Mouse (Mus musculus) MEL (cell line): ENCODE data around the gene Slc7a8. TPM values are rescaled to one million over a fixed set of nuclear protein-coding genes. Genes with fewer than 3 reads are reported as not detected.

Experiments used
- DNase-seq: peaks from one replicate; pipeline ENCODE4 v3.0.0; 2011; ENCODE audit warnings: low read depth, low spot score
- H3K27ac ChIP-seq: 2 replicates; pipeline ENCODE4 v1.5.1; 2012; ENCODE audit warnings: low read depth, mild to moderate bottlenecking, control low read depth, low read length, moderate library complexity; ENCODE audit not compliant: control insufficient read depth
- H3K27me3 ChIP-seq, 2 experiments: fragments of 150-350 bp in 1 of 2; sonication (generic) in 1 of 2; 2 replicates each; pipeline ENCODE4 v1.6.1; 2012; ENCODE audit warnings: low read length in 2 of 2, mild to moderate bottlenecking in 2 of 2, improper control_type of control experiment in 1 of 2, moderate library complexity in 1 of 2; ENCODE audit not compliant: insufficient read depth in 2 of 2, control insufficient read depth in 1 of 2
- H3K36me3 ChIP-seq, 2 experiments: 2 replicates each; pipeline ENCODE4 v1.6.1; 2012 to 2014; ENCODE audit warnings: low read length in 2 of 2, improper control_type of control experiment in 1 of 2, inconsistent platforms in 1 of 2, mild to moderate bottlenecking in 1 of 2; ENCODE audit not compliant: insufficient read depth in 2 of 2, control insufficient read depth in 1 of 2
- H3K4me1 ChIP-seq, 2 experiments: fragments of 150-350 bp in 1 of 2; sonication (generic) in 1 of 2; 2 replicates each; pipeline ENCODE4 v1.6.1; 2012; ENCODE audit warnings: low read length in 2 of 2, improper control_type of control experiment in 1 of 2, mild to moderate bottlenecking in 1 of 2; ENCODE audit not compliant: insufficient read depth in 2 of 2, control insufficient read depth in 1 of 2
- H3K4me3 ChIP-seq, 2 experiments: fragments of 150-350 bp in 1 of 2; sonication (generic) in 1 of 2; 2 replicates each; pipeline ENCODE4 v1.5.1; 2012; ENCODE audit warnings: low read depth in 2 of 2, low read length in 2 of 2, mild to moderate bottlenecking in 2 of 2, moderate library complexity in 2 of 2, control low read depth in 1 of 2, improper control_type of control experiment in 1 of 2; ENCODE audit not compliant: control insufficient read depth in 1 of 2, insufficient read depth in 1 of 2
- H3K79me2 ChIP-seq: 2 replicates; pipeline ENCODE4 v1.6.1; 2012; ENCODE audit warnings: mild to moderate bottlenecking, low read length, moderate library complexity; ENCODE audit not compliant: control insufficient read depth, poor library complexity, insufficient read depth
- H3K9ac ChIP-seq: 2 replicates; pipeline ENCODE4 v1.6.1; 2012; ENCODE audit warnings: low read depth, mild to moderate bottlenecking, control low read depth, low read length, moderate library complexity; ENCODE audit not compliant: control insufficient read depth, poor library complexity, severe bottlenecking
- H3K9me3 ChIP-seq: fragments of 150-350 bp; sonication (generic); replicated peaks from 2 replicates; pipeline ENCODE4 v1.6.1; 2012; ENCODE audit warnings: mild to moderate bottlenecking, low read length, improper control_type of control experiment, moderate library complexity; ENCODE audit not compliant: insufficient read depth
- E2F4 ChIP-seq: IDR thresholded peaks from 2 replicates; pipeline ENCODE4 v1.6.1; 2011; ENCODE audit warnings: low read depth, low read length, improper control_type of control experiment, borderline replicate concordance
- JUND ChIP-seq: IDR thresholded peaks from 2 replicates; pipeline ENCODE4 v1.6.1; 2011; ENCODE audit warnings: low read depth, mild to moderate bottlenecking, improper control_type of control experiment, low read length
- KAT2A ChIP-seq: conservative IDR thresholded peaks from 2 replicates; pipeline ENCODE4 v1.6.1; 2012; ENCODE audit warnings: low read depth, low read length, improper control_type of control experiment, inconsistent platforms
- MAFK ChIP-seq: IDR thresholded peaks from 2 replicates; pipeline ENCODE4 v1.6.1; 2011; ENCODE audit warnings: low read depth, mild to moderate bottlenecking, low read length, improper control_type of control experiment, borderline replicate concordance
- MYB ChIP-seq: IDR thresholded peaks from 2 replicates; pipeline ENCODE4 v1.6.1; 2011; ENCODE audit warnings: mild to moderate bottlenecking, low read depth, low read length, improper control_type of control experiment
- NRF1 ChIP-seq: IDR thresholded peaks from 2 replicates; pipeline ENCODE4 v1.6.1; 2014; ENCODE audit warnings: low read depth, mild to moderate bottlenecking, inconsistent platforms, low read length, improper control_type of control experiment, moderate library complexity; ENCODE audit not compliant: poor library complexity, insufficient read depth, severe bottlenecking
- POLR2A ChIP-seq, 2 experiments: IDR thresholded peaks; 2 replicates each; pipeline ENCODE4 v1.6.1; 2011 to 2012; ENCODE audit warnings: low read length in 2 of 2, mild to moderate bottlenecking in 2 of 2, control low read depth in 1 of 2, improper control_type of control experiment in 1 of 2, low read depth in 1 of 2, moderate library complexity in 1 of 2; ENCODE audit not compliant: control insufficient read depth in 1 of 2, insufficient read depth in 1 of 2, poor library complexity in 1 of 2
- SMC3 ChIP-seq: IDR thresholded peaks from 2 replicates; pipeline ENCODE4 v1.6.1; 2011; ENCODE audit warnings: low read depth, low read length, improper control_type of control experiment
- TCF12 ChIP-seq: IDR thresholded peaks from 2 replicates; pipeline ENCODE4 v1.6.1; 2014; ENCODE audit warnings: low read depth, mild to moderate bottlenecking, inconsistent platforms, low read length, improper control_type of control experiment, moderate library complexity
- USF1 ChIP-seq: IDR thresholded peaks from 2 replicates; pipeline ENCODE4 v1.6.1; 2014; ENCODE audit warnings: low read depth, mild to moderate bottlenecking, inconsistent platforms, low read length, improper control_type of control experiment, moderate library complexity
- USF2 ChIP-seq, 2 experiments: IDR thresholded peaks; 2 replicates each; pipeline ENCODE4 v1.6.1; 2011 to 2012; ENCODE audit warnings: improper control_type of control experiment in 2 of 2, low read length in 2 of 2, borderline replicate concordance in 1 of 2, inconsistent platforms in 1 of 2, low read depth in 1 of 2, mild to moderate bottlenecking in 1 of 2; ENCODE audit not compliant: insufficient read depth in 1 of 2
- ZMIZ1 ChIP-seq: IDR thresholded peaks from 2 replicates; pipeline ENCODE4 v1.6.1; 2012; ENCODE audit warnings: low read depth, mild to moderate bottlenecking, inconsistent platforms, low read length, improper control_type of control experiment, moderate library complexity
- polyA plus RNA-seq, 2 experiments: library from polyadenylated mRNA; stranded (reverse) in 1 of 2; unstranded in 1 of 2; fragments of >175 nt in 1 of 2; fragments of >200 nt in 1 of 2; gene quantifications; 2 replicates each; pipeline versions ENCODE4 v1.2.1 to v1.2.4; 2012; ENCODE audit warnings: low replicate concordance in 2 of 2, low read depth in 1 of 2; ENCODE audit not compliant: insufficient read length in 2 of 2, insufficient read depth in 1 of 2, missing spikeins in 1 of 2
- total RNA-seq: library from RNA; depleted of rRNA; stranded (reverse); fragments of 300-350 nt; gene quantifications from 2 replicates; pipeline ENCODE4 v1.2.3, GENCODE M21; 2012

The Slc7a8 gene
- total and polyA plus RNA-seq, 3 experiments = 0.08 to 0.29 TPM; not detected in 1

- no peak for TF ChIP-seq USF2 (IDR thresholded peaks at IDR 0.05; ENCODE audit: borderline replicate concordance in 1 of 2, insufficient read depth in 1 of 2, low read depth in 1 of 2, low read length in 2 of 2)
- TF ChIP-seq POLR2A (IDR thresholded peaks at IDR 0.05; ENCODE audit: control insufficient read depth in 1 of 2, insufficient read depth in 1 of 2, low read depth in 1 of 2, low read length in 2 of 2, poor library complexity in 1 of 2) = no peak
- peak; percentile 37; the same call in 1 of the 2 replicates for TF ChIP-seq TCF12
- no peak for TF ChIP-seq NRF1
- no peak for TF ChIP-seq SMC3
- TF ChIP-seq USF1 = no peak
- TF ChIP-seq MYB = peak; percentile 47; the same call in 1 of the 2 replicates
- no peak for TF ChIP-seq KAT2A
- no peak for TF ChIP-seq ZMIZ1
These were observed 30.0 kb downstream of the Slc7a8 start (continued) for GRCm38 (mm10) chr14:54751768-54752167.

- TF ChIP-seq E2F4 (no peak), NRF1 (no peak), MAFK (0 out of 2 replicates have a peak, but pooled peaks have one; percentile 34)
- TF ChIP-seq, all 39 proteins: peak for 1
- Histone ChIP-seq H3K9me3 (no peaks in the 10 kb centered on the region), H3K4me1 (peaks cover 24 to 62% of the 10 kb centered on the region in 2 experiments), H3K36me3 (peaks cover 0 to 44% of the 10 kb centered on the region in 2 experiments; a peak in 2 of 4 replicates), H3K27ac (no peak overlapping the region), H3K9ac (no peak overlapping the region), H3K79me2 (no peaks in the 10 kb centered on the region), H3K4me3 (no peak overlapping the region), H3K27me3 (no peaks in the 10 kb centered on the region)
- peak; percentile 36 for DNase-seq
These were observed 32.5 kb downstream of the Slc7a8 start for GRCm38 (mm10) chr14:54749238-54749637.

GRCm38 (mm10) chr14:54747942-54748917 lies 33.5 kb downstream of the Slc7a8 start:
- H3K27ac ChIP-seq = no peak overlapping the region
- no peak for TF ChIP-seq JUND
- no peaks in the 10 kb centered on the region for H3K27me3 ChIP-seq
- H3K79me2 ChIP-seq = no peaks in the 10 kb centered on the region
- peaks cover 0 to 40% of the 10 kb centered on the region in 2 experiments; a peak in 2 of 4 replicates for H3K36me3 ChIP-seq
- H3K9ac ChIP-seq = no peak overlapping the region
- no peaks in the 10 kb centered on the region for H3K9me3 ChIP-seq
- no peak overlapping the region for H3K4me3 ChIP-seq
- H3K4me1 ChIP-seq = peaks cover 21 to 56% of the 10 kb centered on the region in 2 experiments
- DNase-seq = no peak
